Mouse (Mus musculus) regulatory T cell (primary cell): Measurements from ENCODE around the gene Spdya.
"Not testable (repeated sequence)": the region's sequence is repeated elsewhere in the genome, so short reads cannot be mapped to it uniquely, and the experiment has no call there.

Source experiments
- in situ Hi-C: fragments of 300-600 bp; cut with MboI, MseI; formaldehyde crosslinking; loops from one replicate; pipeline ENCODE4 v1.15.1; 2025; ENCODE audit warnings: high pct_unique_total_duplicates

Spdya gene

DNA sequence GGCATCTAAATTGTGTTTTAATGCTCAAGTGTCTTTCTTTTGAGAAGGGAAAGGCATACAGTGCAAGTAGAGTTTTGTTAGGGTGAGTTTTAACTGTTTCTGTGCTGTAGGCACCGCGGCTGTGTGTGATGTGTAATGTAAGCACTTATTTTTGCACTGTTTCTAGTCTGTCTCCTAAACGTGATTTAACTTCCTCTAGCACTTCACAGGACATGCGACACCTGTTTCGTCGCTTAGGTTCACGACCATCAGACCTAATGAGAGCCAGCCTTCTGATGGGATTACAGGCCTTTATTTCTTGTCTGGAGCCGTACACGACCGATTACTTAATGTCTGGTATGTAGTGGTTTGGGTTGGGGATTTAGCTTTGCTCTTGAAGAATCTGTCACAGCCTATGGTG is 79.9 kb downstream of the Spdya start:
- in situ Hi-C loops, result no loop called here

DNA sequence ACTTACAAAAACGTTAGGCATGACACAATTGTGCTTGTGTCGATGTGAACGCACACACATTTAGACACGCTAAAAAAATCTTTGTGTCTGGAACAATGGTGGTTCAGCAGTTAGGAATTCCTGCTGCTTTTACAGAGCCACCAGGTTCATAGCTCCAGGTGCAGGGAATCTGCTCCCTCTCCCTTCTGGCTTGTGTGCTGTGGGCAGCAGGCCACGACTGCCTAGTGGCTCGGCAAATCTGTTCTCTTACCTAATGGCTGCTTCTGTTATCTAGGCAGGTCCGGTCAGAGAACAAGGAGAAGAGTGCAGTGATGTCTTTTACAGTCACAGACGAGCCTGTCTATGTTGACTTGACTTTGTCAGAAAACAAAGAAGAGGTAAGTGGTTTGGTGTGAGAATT is 81.5 kb downstream of the Spdya start:
- in situ Hi-C loops, result no loop called here

- in situ Hi-C loops, result no loop called here
These were observed 84.9 kb downstream of the Spdya start for GRCm38 (mm10) chr17:71636786-71637185.

DNA sequence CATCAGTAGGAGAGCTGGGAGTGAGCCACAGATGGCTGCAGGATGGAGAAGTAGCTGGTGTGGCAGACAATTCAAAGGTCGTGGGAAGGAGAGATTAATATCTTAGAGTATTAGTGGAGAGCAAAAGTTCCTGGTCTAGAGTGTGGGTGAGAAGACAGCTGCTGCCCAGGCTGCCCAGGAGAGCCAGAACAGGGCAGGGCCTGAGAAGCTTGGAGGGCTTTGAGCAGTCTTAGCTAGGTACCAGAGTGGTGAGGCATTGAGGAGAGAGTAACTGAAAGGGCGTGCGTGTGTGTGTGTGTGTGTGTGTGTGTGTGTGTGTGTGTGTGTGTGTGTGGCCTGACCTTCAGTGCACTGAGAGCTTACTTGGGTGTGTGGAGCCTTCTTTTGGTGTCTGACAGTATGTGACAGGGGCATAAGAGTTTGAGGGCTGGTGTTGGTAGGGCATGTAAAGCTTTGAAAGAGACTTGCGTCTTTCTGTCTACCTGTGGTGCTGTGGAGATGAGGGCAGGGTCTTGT is 85.9 kb downstream of the Spdya start:
- in situ Hi-C loops, result no loop called here

DNA sequence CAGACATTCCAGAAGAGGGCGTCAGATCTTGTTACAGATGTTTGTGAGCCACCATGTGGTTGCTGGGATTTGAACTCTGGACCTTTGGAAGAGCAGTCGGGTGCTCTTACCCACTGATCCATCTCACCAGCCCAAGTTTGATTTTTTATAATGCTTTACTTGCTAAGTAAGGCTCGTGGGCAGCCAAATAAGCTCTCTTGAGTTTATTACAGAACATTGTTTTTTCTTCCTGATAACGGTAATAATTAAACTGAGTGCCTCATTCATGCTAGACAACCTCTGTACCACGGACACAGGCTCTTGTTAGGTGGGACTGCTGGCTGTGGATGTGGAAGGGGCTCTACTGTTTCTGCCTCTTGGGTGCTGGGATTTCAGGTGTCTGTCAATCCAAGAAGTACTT is 87.2 kb downstream of the Spdya start:
- in situ Hi-C loops, result not testable (repeated sequence)
